9 mouse cellular contexts compared by ENCODE assay signal in the genomic region with DNA sequence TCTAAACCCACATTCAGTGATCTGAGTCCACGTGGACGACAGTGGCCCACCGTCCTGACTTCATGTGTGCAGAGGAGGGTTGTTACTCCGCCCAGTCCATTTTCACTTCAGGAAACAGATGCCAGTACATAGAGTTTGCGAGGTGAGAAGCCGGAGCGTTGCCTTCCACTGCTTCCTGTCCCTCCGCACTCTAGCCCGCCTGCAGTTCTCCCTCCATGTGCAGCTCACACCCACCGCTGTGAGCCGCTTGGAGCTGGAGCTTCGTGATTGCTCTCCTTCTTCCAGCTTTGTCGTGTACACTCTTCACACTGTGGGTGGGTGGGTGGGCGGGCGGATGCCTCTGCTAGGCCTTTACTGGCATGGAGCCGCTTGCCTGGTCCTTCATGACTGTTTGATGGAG. TPM values are rescaled to one million over a fixed set of nuclear protein-coding genes. Genes with fewer than 3 reads are reported as not detected.
A peak's percentile ranks its signal among the peaks of the same experiment; 100 is the strongest.
DNase-seq lines count a peak whose midpoint lies in the region; ATAC-seq and TF ChIP-seq lines count a peak whose summit lies in the region.
"Had no signal": no experiment of that assay in that cellular context is flagged by ENCODE, and none has a peak within 500 bp of the region (broad histone marks: within the 10 kb centered on the region; RNA-seq: fewer than 3 reads in every experiment).

No protein-coding gene starts in this region.

- TF ChIP-seq POLR2A in thymus, adult 2 months (IDR thresholded peaks at IDR 0.05; ENCODE audit: control insufficient read depth, extremely low read depth, insufficient read depth, low read length, poor library complexity): no peak
- TF ChIP-seq POLR2A in limb, embryonic 14.5 days (IDR thresholded peaks at IDR 0.05; ENCODE audit: borderline replicate concordance, extremely low read depth, insufficient read depth, insufficient read length): no peak

- H3K36me3 ChIP-seq in heart, embryonic 12.5 days: no peaks in the 10 kb centered on the region; the same call in 1 of the 2 replicates
- no peaks in the 10 kb centered on the region for H3K36me3 ChIP-seq in thymus, adult 2 months (ENCODE audit: control insufficient read depth, insufficient read depth, low read length)
- H3K36me3 ChIP-seq in limb, embryonic 14.5 days (ENCODE audit: control insufficient read depth, insufficient read depth, low read length): no peaks in the 10 kb centered on the region
- H3K36me3 ChIP-seq in stomach, embryonic 16.5 days (ENCODE audit: control insufficient read depth, insufficient read depth, low read length): no peaks in the 10 kb centered on the region

- H3K27me3 ChIP-seq in heart, embryonic 12.5 days (replicated peaks): no peaks in the 10 kb centered on the region
- H3K27me3 ChIP-seq in thymus, adult 2 months (ENCODE audit: control insufficient read depth, insufficient read depth, low read length): no peaks in the 10 kb centered on the region
- no peaks in the 10 kb centered on the region for H3K27me3 ChIP-seq in limb, embryonic 14.5 days (ENCODE audit: control insufficient read depth, insufficient read depth, low read length)
- no peaks in the 10 kb centered on the region for H3K27me3 ChIP-seq in stomach, embryonic 16.5 days (ENCODE audit: control insufficient read depth, insufficient read depth, low read length)

- H3K4me3 ChIP-seq in heart, embryonic 12.5 days: no peak overlapping the region
- peak overlapping the region; percentile 8; the same call in 1 of the 2 replicates for H3K4me3 ChIP-seq in thymus, adult 2 months (ENCODE audit: control insufficient read depth, insufficient read depth, low read length)
- no peak overlapping the region for H3K4me3 ChIP-seq in limb, embryonic 14.5 days (replicated peaks; ENCODE audit: low read length)
- H3K4me3 ChIP-seq in stomach, embryonic 16.5 days (replicated peaks; ENCODE audit: low read length): no peak overlapping the region
- H3K4me3 ChIP-seq: erythroblast, embryonic 14.5 days had no signal

- peak overlapping the region; percentile 42; the same call in 1 of the 2 replicates for H3K9ac ChIP-seq in heart, embryonic 12.5 days
- peak overlapping the region; percentile 36; the same call in 1 of the 2 replicates for H3K9ac ChIP-seq in limb, embryonic 14.5 days (ENCODE audit: low read depth, low read length, severe bottlenecking)
- peak overlapping the region; percentile 54; the same call in 1 of the 2 replicates for H3K9ac ChIP-seq in stomach, embryonic 16.5 days (ENCODE audit: low read length)

- H3K4me1 ChIP-seq in heart, embryonic 12.5 days (replicated peaks): peaks cover 30% of the 10 kb centered on the region
- H3K4me1 ChIP-seq in thymus, adult 2 months (replicated peaks; ENCODE audit: control insufficient read depth, insufficient read depth, low read length): peaks cover 27% of the 10 kb centered on the region
- H3K4me1 ChIP-seq in limb, embryonic 14.5 days (ENCODE audit: control insufficient read depth, insufficient read depth, low read length): peaks cover 29% of the 10 kb centered on the region
- H3K4me1 ChIP-seq in stomach, embryonic 16.5 days (ENCODE audit: control insufficient read depth, insufficient read depth, low read length): peaks cover 27% of the 10 kb centered on the region

- 50% methylated on average over 16 of the region's 16 CpGs for WGBS in heart, embryonic 12.5 days
- WGBS in thymus, adult 2 months: 22% methylated on average over 16 of the region's 16 CpGs
- WGBS in limb, embryonic 14.5 days: 32% methylated on average over 16 of the region's 16 CpGs
- WGBS in stomach, embryonic 16.5 days: 34% methylated on average over 16 of the region's 16 CpGs

- no peaks in the 10 kb centered on the region for H3K9me3 ChIP-seq in heart, embryonic 12.5 days (replicated peaks)
- H3K9me3 ChIP-seq in limb, embryonic 14.5 days (ENCODE audit: control insufficient read depth, low read length): no peaks in the 10 kb centered on the region
- no peaks in the 10 kb centered on the region for H3K9me3 ChIP-seq in stomach, embryonic 16.5 days (replicated peaks; ENCODE audit: control insufficient read depth, low read length)

- DNase-seq in heart, adult 11 months: no peak
- peak; percentile 9 for DNase-seq in thymus, adult 2 months
- DNase-seq in thymus, adult 18-20 months: no peak
- DNase-seq in limb, embryonic 14.5 days (ENCODE audit: low spot score): no peak
- DNase-seq in ovary, adult 18-20 months (ENCODE audit: low spot score): no peak
- no peak for DNase-seq in cerebellum, postnatal 10 days

- TF ChIP-seq CTCF in thymus, adult 2 months (IDR thresholded peaks at IDR 0.05; ENCODE audit: borderline replicate concordance, control insufficient read depth, extremely low read depth, insufficient read depth, low read length, poor library complexity): no peak

- peak; percentile 48; the same call in 1 of the 2 replicates for ATAC-seq in heart, embryonic 12.5 days (ENCODE audit: insufficient number of reproducible peaks, low FRiP score)
- no peak; the same call in 1 of the 2 replicates for ATAC-seq in limb, embryonic 14.5 days (ENCODE audit: low FRiP score, low read depth)
- peak; percentile 39; the same call in 1 of the 2 replicates for ATAC-seq in stomach, embryonic 16.5 days (ENCODE audit: insufficient read depth, low FRiP score)

- H3K4me2 ChIP-seq in heart, embryonic 12.5 days: peak overlapping the region; percentile 27
- peak overlapping the region; percentile 23; the same call in 1 of the 2 replicates for H3K4me2 ChIP-seq in limb, embryonic 14.5 days (replicated peaks; ENCODE audit: low read depth, low read length, severe bottlenecking)
- 0 out of 2 replicates have a peak overlapping the region, but pooled peaks have one; percentile 29 for H3K4me2 ChIP-seq in stomach, embryonic 16.5 days (ENCODE audit: low read depth, low read length)

- H3K27ac ChIP-seq in heart, embryonic 12.5 days (ENCODE audit: poor library complexity, severe bottlenecking): 0 out of 2 replicates have a peak overlapping the region, but pooled peaks have one; percentile 28
- H3K27ac ChIP-seq in thymus, adult 2 months (ENCODE audit: control insufficient read depth, insufficient read depth, low read length): no peak overlapping the region
- no peak overlapping the region for H3K27ac ChIP-seq in limb, embryonic 14.5 days (replicated peaks; ENCODE audit: low read depth, low read length)
- no peak overlapping the region for H3K27ac ChIP-seq in stomach, embryonic 16.5 days (ENCODE audit: low read length)

RNA-seq across cellular contexts. Expression of a gene that starts 53.8 kb away (rescaled TPM):
- 16.3 and 18.6 TPM in 2 replicates for polyA plus RNA-seq in heart, embryonic 12.5 days (2016; fragmentation: Nextera tagmentation; extraction: Ambion mirVana)
- 18.1 and 22.2 TPM in 2 replicates for polyA plus RNA-seq in thymus, adult 2 months (2012; rRNA removed)
- 13.0 and 14.2 TPM in 2 replicates for polyA plus RNA-seq in limb, embryonic 14.5 days (2012; rRNA removed)
- polyA plus RNA-seq in limb, embryonic 14.5 days (2014; fragmentation: Nextera tagmentation; extraction: Ambion mirVana): 15.0 and 16.5 TPM in 2 replicates
- 9.7 and 10.4 TPM in 2 replicates for polyA plus RNA-seq in stomach, embryonic 16.5 days (2015; fragmentation: Nextera tagmentation; extraction: Ambion mirVana)
